Mouse (Mus musculus): ENCODE measurements around the gene Lysmd1.
"Not testable (repeated sequence)": the region's sequence is repeated elsewhere in the genome, so short reads cannot be mapped to it uniquely, and the experiment has no call there.

The Lysmd1 gene

DNA sequence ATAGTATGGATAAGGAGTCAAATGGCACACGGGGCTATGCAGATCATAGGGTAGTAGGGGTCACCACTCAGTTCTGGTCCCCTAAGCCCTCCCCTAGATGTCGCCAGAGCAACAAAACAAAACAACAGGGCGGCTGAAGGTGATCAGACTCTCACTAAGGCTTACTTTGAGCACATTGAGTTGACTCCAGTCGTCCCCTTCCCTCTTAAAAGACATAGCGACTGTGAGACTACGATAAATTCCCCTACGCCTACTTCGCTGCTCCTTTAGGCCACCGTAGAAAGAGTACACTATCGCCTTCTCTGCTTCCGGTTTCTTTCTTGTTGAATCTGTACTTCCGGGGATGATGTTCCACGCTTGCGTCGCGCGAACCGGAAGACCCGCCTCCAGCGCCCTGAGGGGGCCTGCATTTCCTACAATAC is at the start of gene Lysmd1, which contains the start of gene Scnm1:
TSS of gene Lysmd1 (plus strand) at position 409 of the 422 bp plus-strand sequence.
TSS of gene Scnm1 (minus strand) at position 332 of the 422 bp plus-strand sequence.
- DNase-seq (ENCODE audit: low spot score in 2 of 2): peak; percentile 93 to 95

DNA sequence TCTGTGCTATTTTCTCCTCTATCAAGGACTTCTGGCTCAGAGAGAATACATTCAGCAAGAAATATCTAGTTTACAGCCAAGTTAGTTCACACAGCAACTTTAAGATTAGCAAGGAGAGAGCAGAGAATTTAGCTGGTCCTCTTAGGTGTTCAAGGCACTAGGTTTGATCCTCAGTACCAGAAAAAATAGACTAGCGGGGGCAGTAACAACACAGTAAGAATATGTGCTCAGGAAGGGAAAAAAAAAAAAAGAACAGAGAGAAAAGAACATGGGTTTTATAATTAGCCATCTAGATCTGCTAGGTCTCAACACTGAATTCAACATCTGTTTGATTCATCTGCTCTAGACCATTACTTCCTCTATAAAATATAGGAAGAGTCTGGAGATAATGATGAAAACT is 45.8 kb upstream of the Lysmd1 start:
- DNase-seq (ENCODE audit: low spot score in 2 of 2): no peak

DNA sequence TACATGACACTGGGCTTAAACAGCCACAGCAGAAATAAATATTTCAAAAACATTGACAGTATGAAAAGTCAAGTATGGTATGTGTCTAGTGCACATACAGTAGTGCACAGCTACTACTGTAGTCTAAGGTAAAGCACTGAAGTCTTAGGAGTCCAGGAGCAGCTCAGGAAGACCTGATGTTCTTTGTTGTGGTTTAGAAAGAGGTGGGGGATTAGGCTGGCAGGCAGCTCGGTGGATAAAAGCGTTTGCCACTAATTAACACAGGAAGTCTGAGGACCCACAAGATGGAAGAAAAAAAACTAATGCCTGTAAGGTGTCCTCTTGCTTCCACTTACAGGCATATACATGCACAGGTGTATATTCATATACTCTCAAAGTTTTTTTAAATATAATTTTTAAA is 33.0 kb upstream of the Lysmd1 start:
- DNase-seq (ENCODE audit: low spot score in 2 of 2): no peak

DNA sequence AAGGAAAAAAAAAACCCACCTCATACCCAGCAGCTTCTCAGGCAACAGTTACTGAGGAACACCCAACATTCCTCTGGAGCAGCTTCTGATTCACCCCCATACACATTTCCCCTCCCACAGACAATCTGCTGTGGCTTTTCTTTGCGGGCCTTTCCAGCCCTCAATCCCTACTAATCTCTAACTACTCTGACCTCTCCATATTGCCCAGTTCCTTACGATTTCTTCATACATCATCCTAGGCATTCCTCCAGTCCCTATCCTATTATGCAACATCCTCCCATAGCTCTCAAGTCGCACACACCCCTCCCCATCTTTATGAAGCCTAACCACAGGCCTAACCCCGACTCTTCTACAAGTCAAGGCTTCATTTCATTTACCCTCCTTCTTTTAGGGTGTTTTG is 28.8 kb upstream of the Lysmd1 start:
- peak in 1 of 2 experiments; percentile 60 for DNase-seq (ENCODE audit: low spot score in 2 of 2)

DNA sequence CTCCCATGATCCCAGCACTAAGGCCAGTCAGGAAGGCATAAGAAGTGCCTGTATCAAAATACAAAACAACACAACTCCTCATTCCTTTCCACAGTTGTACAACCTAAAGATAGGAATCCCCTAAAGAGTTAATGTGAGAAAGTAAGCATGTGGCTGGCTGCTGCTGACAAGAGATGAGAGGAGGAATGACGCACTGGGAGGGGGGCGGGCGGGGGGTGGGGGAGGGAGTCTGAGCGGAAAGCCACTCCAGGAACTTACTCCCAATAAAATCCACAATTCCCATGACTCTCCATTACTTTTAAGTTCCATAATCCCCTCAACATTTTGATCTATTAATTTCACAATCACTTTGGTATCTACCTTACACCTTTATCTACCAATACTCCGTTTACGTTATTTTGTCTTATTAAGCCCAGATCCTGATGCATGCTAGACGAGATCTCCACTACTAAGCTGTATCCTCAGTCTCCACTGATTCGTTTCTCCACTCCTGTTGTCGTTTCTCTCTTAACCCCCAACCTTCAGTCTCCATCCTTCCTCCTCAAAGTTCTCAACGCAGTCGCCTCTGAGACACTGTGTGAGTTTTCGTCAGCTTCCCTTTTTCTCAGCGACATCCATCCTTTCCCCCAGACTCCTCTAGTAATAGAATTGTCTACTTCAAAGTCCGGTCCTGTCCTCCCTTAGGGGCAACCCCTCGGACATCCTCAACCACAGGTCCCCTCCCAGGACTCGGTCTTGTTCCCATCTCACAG is 28.1 kb upstream of the Lysmd1 start:
- DNase-seq (ENCODE audit: low spot score in 2 of 2): no peak

DNA sequence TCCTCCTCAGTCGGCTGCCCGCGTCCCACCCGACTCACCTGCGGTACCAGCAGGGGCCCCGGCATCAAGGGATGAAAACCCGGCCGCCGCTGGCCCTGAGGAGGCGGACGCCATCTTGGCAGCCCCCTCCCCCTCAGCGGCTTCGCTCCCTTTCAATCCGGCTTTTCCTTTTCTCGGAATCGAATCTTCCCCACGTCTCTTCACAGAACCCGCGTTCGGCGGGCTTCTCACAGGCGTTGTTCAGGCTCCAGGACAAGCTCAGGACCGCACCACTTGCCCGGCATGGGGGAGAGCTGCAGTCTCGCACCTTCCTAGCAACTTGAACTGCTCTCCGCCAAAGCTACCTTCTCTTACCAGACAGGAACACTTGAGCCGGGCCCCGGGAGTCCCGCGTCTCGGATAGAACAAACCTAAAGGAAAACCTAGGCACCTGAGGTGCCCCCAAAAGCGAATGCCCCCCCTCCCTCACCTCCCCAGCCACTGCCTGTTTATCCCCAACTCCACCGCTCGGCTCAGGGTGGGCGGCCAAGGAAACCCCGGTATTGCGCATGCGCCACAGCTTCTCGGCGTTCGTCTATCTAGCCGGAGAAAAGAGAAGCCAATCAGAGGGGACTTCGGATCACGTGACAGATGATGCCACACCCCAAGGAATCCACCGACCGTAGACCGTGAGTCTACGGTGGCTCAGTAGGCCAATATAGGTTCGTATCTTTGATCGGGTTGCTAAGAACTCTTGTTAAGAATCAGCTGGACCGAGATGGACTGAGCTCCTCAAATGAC is 27.4 kb upstream of the Lysmd1 start, which contains the start of gene Pip5k1a:
TSS of gene Pip5k1a (minus strand) at position 593 of the 780 bp plus-strand sequence.
- peak; percentile 92 to 96 for DNase-seq (ENCODE audit: low spot score in 2 of 2)

DNA sequence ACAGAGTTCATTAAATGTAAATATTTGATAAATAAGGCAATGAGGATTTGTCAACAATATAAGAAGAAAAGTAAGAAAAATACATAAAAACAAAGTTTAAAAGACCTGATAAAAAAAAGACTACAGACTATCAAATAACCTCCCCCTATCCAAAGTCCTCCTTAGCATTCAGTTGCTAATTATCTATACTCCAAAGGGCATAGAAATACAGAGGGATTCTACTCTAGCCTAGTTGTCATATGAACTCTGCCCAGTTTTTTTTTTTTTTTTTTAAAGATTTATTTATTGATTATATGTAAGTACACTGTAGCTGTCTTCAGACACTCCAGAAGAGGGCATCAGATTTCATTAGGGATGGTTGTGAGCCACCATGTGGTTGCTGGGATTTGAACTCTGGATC is 26.6 kb upstream of the Lysmd1 start:
- not testable (repeated sequence) for DNase-seq (ENCODE audit: low spot score in 2 of 2)

DNA sequence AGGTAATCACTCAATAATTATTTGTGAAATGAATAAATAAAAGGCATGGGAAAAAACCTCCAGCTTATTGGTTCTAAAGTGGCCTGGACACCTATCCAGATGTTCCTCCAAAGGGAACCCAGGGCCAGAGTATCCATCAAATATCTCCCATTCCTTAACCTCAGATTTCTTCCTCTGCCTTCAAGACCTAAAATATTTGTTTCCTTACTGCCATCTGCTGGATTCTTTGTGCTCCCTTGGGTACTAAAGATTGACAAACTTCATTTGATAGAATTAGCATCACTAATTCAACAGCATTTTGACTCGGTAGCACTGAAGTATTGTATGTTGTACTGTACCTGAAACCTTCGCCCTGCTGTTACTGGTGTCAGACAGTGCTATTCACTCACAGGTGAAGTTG is 26.0 kb upstream of the Lysmd1 start:
- DNase-seq (ENCODE audit: low spot score in 2 of 2): no peak

DNA sequence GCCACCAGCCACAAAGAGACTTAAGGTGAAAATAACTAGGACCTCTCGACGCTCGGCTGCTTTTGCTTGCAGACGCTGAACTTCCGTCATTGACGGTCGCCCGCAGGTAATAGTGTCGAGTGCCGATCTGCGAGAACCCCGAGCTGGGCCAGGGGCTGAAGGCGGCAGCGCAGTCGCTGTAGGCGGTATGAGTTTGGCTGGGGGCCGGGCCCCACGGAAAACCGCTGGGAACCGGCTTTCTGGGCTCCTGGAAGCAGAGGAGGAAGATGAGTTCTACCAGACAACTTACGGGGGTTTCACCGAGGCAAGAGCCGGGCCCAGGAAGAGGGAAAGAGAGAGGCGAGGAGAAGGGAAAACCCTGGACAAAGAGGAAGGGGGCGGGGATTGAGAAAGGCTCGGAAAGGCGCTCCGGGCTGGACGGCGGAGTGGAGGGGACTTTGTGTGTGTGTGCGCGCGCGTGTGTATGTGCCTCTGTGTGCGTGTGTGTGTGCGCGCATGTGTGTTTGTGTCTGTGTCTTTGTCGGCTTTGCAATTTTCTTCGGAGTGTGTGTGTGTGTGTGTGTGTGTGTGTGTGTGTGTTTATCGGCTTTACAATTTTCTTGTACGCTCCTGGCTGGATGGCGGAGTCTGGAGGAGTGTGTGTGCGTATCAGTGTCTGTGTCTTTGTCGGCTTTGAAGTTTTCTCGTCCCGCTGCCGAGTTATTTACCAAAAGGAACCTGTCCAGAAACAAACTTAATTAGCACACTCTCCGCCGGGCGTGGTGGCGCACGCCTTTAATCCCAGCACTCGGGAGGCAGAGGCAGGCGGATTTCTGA is 22.8 kb upstream of the Lysmd1 start, which contains the start of gene Vps72:
TSS of gene Vps72 (plus strand) at position 112 of the 816 bp plus-strand sequence.
- DNase-seq (ENCODE audit: low spot score in 2 of 2): peak; percentile 73 to 90

DNA sequence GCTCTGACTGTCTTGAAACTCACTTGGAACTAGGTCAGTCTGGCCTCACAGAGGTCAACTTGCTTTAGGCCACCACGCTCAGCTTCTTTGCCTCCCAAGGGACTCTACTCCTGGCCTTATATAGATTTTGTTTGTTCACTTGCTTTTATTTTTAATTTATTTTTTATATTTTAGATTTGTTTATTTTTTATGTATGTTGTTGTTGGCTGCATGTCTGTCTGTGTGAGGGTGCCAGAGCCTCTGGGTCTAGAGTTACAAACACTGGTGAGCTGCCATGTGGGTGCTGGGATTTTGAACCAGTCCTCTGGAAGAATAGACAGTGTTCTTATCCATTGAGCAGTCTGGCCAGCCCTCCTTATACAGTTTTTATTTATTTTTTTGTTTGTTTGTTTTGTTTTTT is 21.1 kb upstream of the Lysmd1 start:
- no peak for DNase-seq (ENCODE audit: low spot score in 2 of 2)

DNA sequence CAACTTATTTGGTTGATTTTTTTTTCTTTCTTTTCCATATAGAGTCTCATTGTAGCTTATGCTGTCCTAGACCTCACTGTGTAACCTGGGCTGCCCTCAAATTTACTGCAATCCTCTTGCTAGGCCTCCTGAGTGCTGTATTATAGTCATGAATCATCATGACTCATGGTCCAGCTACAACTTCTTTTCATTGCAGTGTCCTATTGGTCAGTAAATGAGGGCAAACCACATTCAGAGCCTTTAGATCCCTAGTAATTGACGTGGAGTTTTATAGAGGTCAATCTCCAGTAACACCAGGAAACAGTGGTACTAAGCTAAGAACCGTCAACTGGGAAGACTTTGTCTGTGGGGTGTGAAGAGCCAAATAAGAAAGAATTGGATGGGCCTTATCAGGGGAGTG is 16.1 kb upstream of the Lysmd1 start:
- no peak for DNase-seq (ENCODE audit: low spot score in 2 of 2)

DNA sequence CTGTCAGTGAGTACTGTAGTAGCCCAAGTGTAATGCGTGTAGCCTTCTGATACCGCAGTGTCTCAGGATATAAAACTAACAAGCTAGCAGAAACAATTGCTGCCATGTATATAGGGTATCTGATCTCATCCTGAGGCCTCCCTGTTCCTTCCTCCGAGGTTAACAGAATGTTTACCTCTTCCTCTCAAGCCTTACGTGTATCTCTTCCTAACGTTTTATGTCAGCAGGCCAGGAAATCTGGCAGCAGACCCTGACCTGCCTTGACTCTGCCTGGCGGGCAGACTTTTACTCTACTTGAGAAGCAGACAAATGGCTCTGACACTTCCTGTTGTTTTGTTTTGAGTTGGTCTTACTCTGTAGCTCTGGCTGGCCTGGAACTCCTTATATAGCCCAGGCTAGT is 12.3 kb upstream of the Lysmd1 start:
- no peak for DNase-seq (ENCODE audit: low spot score in 2 of 2)

DNA sequence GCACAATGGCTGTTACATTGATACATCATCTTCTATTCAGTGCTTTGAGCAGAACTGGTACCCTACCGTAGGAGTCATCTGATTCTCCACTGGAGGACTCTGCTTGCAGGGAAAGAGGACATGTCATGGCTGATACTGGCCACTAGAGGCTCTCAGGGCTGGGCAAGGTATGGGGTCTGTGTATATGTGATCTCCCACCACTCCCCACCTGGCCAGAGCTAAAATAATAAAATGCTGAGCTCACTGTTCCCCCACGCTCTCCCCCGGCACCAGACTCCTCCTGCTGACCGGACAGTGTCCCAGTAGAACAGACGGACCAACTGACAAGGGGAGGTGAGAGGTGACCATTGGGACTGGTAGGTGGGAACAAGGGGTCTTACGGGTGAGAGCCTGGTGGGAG is 9.6 kb upstream of the Lysmd1 start, which contains the start of gene Tmod4:
TSS of gene Tmod4 (plus strand) at position 231 of the 400 bp plus-strand sequence.
- DNase-seq (ENCODE audit: low spot score in 2 of 2): no peak

DNA sequence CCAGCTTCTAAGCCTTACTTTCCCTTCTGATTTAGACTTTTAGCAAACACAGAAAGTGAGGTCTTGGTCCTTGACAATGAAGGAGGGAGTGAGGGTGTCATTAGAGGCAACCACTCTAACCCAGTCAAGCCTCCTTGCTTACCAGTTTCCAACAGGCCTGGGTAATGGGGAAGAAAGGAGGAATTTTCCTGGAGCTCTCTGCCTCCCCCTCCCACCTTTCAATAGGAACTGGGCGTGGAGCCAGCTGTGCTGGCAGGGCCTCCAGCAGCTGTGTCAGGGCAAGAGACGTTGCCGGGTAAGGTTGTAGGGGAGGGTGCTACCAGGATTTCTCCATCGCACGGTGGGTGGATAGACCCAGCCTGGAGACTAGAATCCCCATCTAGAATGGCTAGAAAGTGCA is 8.9 kb upstream of the Lysmd1 start:
- no peak for DNase-seq (ENCODE audit: low spot score in 2 of 2)

DNA sequence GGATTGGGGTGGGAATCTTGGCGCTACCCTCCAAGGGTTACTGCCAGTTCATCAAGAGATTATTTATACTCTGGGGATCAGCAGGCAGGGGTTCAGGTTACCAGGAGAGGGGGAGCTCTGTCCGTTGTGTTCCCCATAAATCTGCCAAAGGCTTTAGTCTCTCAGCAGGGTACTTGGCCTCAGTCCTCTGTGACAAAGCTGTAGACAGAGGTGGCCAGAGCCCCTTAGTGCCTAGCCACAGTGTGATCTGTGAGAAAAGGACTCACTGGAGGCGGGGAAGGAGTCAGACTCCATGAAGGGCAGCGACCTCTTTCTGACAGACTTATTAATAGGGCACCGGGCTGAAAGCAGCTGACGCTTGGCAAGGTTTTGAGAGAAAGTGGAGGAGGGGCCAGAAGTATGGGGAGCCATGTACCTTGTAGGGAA is 4.6 kb upstream of the Lysmd1 start:
- no peak for DNase-seq (ENCODE audit: low spot score in 2 of 2)

DNA sequence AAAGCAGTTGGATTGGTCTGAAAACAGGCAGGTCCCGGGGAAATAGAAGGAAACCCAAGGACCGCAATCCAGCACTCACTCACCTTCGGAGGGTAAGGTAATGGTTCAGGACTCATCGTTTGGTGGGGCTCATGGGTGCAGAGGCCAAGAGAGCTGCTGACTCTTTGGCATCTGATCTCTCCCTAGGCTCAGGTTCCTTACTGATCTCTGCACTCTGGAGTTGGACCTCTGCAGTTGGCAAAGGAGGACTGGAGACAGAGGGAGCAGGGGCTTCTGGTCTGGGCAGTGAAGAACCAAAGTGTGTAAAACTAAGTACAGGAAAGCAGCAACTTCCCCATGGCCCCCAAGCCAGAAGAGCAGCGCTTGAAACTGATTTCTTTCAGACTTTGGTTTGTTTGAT is 3.8 kb upstream of the Lysmd1 start:
- DNase-seq (ENCODE audit: low spot score in 2 of 2): no peak

DNA sequence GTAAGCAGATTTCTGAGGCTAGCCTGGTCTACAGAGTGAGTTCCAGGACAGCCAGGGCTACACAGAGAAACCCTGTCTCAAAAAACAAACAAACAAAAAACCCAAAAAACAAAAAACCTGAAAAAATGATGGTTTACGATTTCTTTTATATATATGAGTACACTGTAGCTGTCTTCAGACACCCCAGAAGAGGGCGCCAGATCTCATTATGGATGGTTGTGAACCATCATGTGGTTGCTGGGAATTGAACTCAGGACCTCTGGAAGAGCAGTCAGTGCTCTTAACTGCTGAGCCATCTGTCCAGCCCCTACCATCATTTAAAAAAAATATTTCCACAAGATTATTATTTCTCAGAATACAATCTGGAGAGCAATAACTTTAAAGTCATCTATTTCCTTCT is 1.5 kb upstream of the Lysmd1 start:
- DNase-seq (ENCODE audit: low spot score in 2 of 2): not testable (repeated sequence)

DNA sequence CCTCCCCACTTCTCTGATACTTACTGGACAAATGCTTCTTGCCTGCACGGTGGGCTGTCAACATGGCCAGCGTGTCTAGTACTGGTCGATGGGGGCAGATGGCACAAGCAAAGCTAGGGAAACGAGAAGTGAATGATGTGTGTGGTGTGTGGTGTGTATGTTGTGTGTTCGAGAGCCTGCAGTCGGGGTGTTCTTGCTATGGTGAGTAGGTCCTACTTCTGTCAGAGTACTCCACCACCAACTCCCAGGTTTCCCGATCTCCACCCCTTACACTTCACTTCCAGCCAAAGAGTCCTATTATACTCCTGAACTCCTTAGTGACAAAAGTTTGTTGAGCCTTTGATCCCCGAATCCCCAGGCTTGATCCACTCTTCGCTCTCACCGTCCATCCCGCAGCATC is 712 bp upstream of the Lysmd1 start:
- DNase-seq (ENCODE audit: low spot score in 2 of 2): no peak

DNA sequence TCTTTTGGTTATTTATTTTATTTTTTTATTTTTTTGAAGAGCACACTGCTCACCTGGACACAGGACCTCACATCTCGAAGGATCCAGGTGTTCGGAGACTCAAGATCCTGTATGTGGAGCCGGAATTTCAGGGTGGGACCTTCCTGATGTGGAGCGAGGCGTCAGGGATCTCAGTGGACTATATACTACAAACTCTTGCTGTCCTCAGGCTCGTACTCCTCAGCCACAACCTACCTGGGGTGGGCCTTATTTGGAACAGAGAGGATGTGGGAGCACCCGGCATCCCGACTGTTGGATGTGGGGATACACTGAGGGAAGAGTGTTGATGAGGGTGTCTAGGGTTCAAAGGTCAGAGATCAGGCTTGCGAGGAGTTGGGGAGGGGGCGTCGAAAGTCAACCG is 245 bp downstream of the Lysmd1 start:
- DNase-seq (ENCODE audit: low spot score in 2 of 2): not testable (repeated sequence)

DNA sequence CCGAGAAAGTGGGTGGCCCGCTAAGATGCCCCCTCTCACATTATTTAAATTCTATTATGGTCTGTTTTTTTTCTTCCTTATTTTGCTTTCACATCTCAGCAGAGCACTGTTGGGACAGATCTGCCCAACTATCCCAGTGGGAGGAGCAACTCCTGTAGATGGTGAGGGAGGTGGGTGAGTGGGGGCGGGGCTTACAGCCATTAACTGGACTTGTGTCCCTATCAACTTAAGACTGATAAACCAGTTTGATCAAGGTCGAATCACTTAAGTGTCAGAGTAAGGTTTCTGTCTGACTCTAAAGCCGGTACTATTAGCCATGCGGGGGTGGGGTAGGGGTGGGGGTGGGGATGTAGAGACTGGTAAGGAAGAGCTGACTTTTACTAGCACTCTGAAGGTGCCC is 1.1 kb downstream of the Lysmd1 start:
- peak in 1 of 2 experiments; percentile 49 for DNase-seq (ENCODE audit: low spot score in 2 of 2)

DNA sequence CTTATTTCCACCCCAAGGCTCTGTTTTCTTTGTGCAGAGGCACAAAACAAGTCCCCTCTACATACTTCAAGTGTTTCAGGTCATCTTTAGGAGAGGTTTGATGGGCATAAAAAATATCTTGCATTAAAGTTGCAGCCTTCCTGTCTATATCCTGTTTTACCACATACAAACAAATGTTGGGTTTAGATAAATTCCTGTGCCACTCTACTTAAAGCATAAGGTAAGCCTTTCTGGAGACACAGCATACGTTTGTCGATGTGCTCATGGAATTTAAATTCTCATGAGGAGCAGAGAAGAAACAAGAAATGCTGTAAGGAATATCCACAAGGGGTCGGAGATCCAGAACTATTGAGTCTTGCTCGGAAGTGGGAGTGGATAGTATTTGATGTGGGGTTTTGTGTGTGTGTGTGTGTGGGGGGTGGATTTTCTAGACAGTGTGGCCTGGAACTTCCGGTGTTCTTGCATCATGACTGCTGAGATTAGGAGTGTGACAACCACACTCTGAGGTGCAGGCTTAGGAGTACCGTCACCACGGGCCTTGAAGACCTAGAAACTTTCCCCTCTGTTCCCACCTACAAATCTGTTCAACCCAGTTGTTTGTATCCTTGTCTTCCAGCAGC is 1.7 kb downstream of the Lysmd1 start:
- DNase-seq (ENCODE audit: low spot score in 2 of 2): no peak
